In the genomic region with DNA sequence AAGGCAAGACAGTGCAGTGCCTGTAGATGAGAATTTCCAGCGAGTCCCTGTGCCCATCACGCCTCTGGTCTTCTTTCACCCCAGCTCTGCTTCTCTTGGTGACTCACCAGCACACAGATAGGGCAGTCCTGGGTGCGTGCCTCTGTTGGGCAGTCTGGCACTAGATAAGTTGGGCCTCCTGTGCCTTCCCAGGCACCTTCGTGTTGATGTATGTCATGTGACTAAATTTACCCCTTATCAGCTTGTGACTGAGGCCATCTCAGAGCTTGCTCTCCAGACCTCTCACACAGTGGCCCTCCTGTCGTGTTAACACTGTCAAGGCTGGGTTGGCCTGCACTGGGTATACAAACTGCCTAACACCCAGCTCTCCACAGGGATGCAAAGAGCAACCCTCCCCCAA, we compare ENCODE assay signal across 18 mouse cellular contexts. TPM values are rescaled to one million over a fixed set of nuclear protein-coding genes. Genes with fewer than 3 reads are reported as not detected.
DNase-seq lines count a peak whose midpoint lies in the region; ATAC-seq and TF ChIP-seq lines count a peak whose summit lies in the region.
"Had no signal": no experiment of that assay in that cellular context is flagged by ENCODE, and none has a peak within 500 bp of the region (broad histone marks: within the 10 kb centered on the region; RNA-seq: fewer than 3 reads in every experiment).

No protein-coding gene starts in this region.

- H3K36me3 ChIP-seq in intestine, postnatal 0 days (ENCODE audit: control insufficient read depth, insufficient read depth) = no peaks in the 10 kb centered on the region
- H3K36me3 ChIP-seq: forebrain, embryonic 15.5 days; midbrain, embryonic 12.5 days; neural tube, embryonic 13.5 days had no signal

- WGBS in intestine, postnatal 0 days = 42% methylated on average over 5 of the region's 5 CpGs

- intact Hi-C loops in heart, postnatal 36 days (cut with DNase I) = no loop called here

- H3K9ac ChIP-seq in intestine, postnatal 0 days (ENCODE audit: low read depth, low read length) = no peak overlapping the region
- H3K9ac ChIP-seq: forebrain, embryonic 15.5 days; midbrain, embryonic 12.5 days; neural tube, embryonic 13.5 days had no signal

- no peaks in the 10 kb centered on the region for H3K4me1 ChIP-seq in intestine, postnatal 0 days (replicated peaks; ENCODE audit: control insufficient read depth, insufficient read depth, low read length)
- H3K4me1 ChIP-seq: forebrain, embryonic 15.5 days; midbrain, embryonic 12.5 days; neural tube, embryonic 13.5 days had no signal

- no peak overlapping the region for H3K27ac ChIP-seq in intestine, postnatal 0 days (ENCODE audit: low read depth, low read length)
- no peak overlapping the region for H3K27ac ChIP-seq in layer of hippocampus, adult 2 months
- H3K27ac ChIP-seq: embryonic facial prominence, embryonic 10.5 days; forebrain, embryonic 15.5 days; midbrain, embryonic 12.5 days; neural tube, embryonic 13.5 days had no signal

- TF ChIP-seq CTCF in intestine, postnatal 0 days (IDR thresholded peaks at IDR 0.05; ENCODE audit: low read depth) = no peak
- no peak for TF ChIP-seq CTCF in layer of hippocampus, adult 2 months (conservative IDR thresholded peaks at IDR 0.05)

- peak; percentile 28 for DNase-seq in heart, adult 8-10 months (ENCODE audit: low spot score)
- DNase-seq in heart, postnatal 36 days = no peak
- DNase-seq in spleen, postnatal 10 days (ENCODE audit: low spot score in 2 of 2) = peak; percentile 63 to 71
- no peak for DNase-seq in urinary bladder, postnatal 25 days (ENCODE audit: low spot score)
- DNase-seq in testis, postnatal 10 days (ENCODE audit: low spot score) = no peak
- no peak for DNase-seq in layer of hippocampus, adult 2 months (ENCODE audit: low spot score in 2 of 2)
- DNase-seq: adrenal gland, adult 2 months; cerebellum, adult 11-12 months; gastrocnemius, postnatal 36 days; kidney, adult 18-20 months; right cerebral cortex, postnatal 14 days had no signal

- no peaks in the 10 kb centered on the region for H3K27me3 ChIP-seq in intestine, postnatal 0 days (replicated peaks; ENCODE audit: control insufficient read depth, insufficient read depth, low read length)
- H3K27me3 ChIP-seq: forebrain, embryonic 15.5 days; neural tube, embryonic 13.5 days had no signal

- H3K4me2 ChIP-seq in intestine, postnatal 0 days (replicated peaks; ENCODE audit: low read depth) = no peak overlapping the region
- H3K4me2 ChIP-seq: forebrain, embryonic 15.5 days; midbrain, embryonic 12.5 days; neural tube, embryonic 13.5 days had no signal

- H3K9me3 ChIP-seq in intestine, postnatal 0 days (ENCODE audit: control insufficient read depth) = no peaks in the 10 kb centered on the region
- H3K9me3 ChIP-seq: embryonic facial prominence, embryonic 10.5 days; forebrain, embryonic 15.5 days; midbrain, embryonic 12.5 days; neural tube, embryonic 13.5 days had no signal

- H3K4me3 ChIP-seq in intestine, postnatal 0 days (ENCODE audit: low read depth, low read length) = no peak overlapping the region
- H3K4me3 ChIP-seq in layer of hippocampus, adult 2 months = no peak overlapping the region
- H3K4me3 ChIP-seq: embryonic facial prominence, embryonic 10.5 days; forebrain, embryonic 15.5 days; midbrain, embryonic 12.5 days; neural tube, embryonic 13.5 days had no signal

- ATAC-seq in common myeloid progenitor, adult 5-6 weeks (replicated peaks; ENCODE audit: low read depth, poor library complexity, severe bottlenecking) = peak; percentile 25; the same call in 1 of the 2 replicates
- ATAC-seq in intestine, postnatal 0 days = 0 out of 2 replicates have a peak, but pooled peaks have one; percentile 33
- ATAC-seq: forebrain, embryonic 15.5 days had no signal

RNA-seq across cellular contexts. Expression of a gene that starts 28.3 kb away (rescaled TPM):
- 1 to 10 TPM; 4.1 to 6.6 (median 4.7) TPM for total RNA-seq in heart, adult 8-10 months (2022)
- total RNA-seq in heart, postnatal 36 days (2021) = 1 to 10 TPM; 6.2 to 6.9 TPM
- 0.05 TPM in 1 of 2 replicates, not detected in the other for total RNA-seq in common myeloid progenitor, adult 5-6 weeks (2017)
- polyA plus RNA-seq in intestine, postnatal 0 days (2015; fragmentation: Nextera tagmentation; extraction: Ambion mirVana) = 3.0 and 3.3 TPM in 2 replicates
- 1 to 10 TPM; 1.5 to 1.6 TPM for total RNA-seq in layer of hippocampus, adult 2 months (2021)

RNA-seq across cellular contexts. Expression of a gene that starts 46.1 kb away (rescaled TPM):
- total RNA-seq in heart, adult 8-10 months (2022) = not detected
- total RNA-seq in heart, postnatal 36 days (2021) = not detected
- not detected in 2 replicates for total RNA-seq in common myeloid progenitor, adult 5-6 weeks (2017)
- not detected in 2 replicates for polyA plus RNA-seq in intestine, postnatal 0 days (2015; fragmentation: Nextera tagmentation; extraction: Ambion mirVana)
- total RNA-seq in layer of hippocampus, adult 2 months (2021) = not detected
- total RNA-seq: adrenal gland, adult 2 months; gastrocnemius, postnatal 36 days had no signal
- polyA plus RNA-seq: adrenal gland, adult 2 months; embryonic facial prominence, embryonic 10.5 days; forebrain, embryonic 15.5 days; limb, embryonic 14.5 days; midbrain, embryonic 12.5 days; neural tube, embryonic 13.5 days had no signal

Comparison
In these comparisons a context has a peak if more than half of its experiments do, and no peak if none do; other contexts are left out.
1. DNase-seq: peak in heart, adult 8-10 months (single experiment) and spleen, postnatal 10 days (2 of 2); none in heart, postnatal 36 days (0 of 2), urinary bladder, postnatal 25 days (single experiment), testis, postnatal 10 days (single experiment) and layer of hippocampus, adult 2 months (0 of 2).